Mouse (Mus musculus) liver, embryonic 13.5 days (tissue): ENCODE data around the gene Bcl11a. TPM values are rescaled to one million over a fixed set of nuclear protein-coding genes. Genes with fewer than 3 reads are reported as not detected.

Experiments
- ATAC-seq: fragments of 200-750 bp; cut with Nextera tagmentation; 2 replicates; pipeline ENCODE4 v1.8.0; 2017; ENCODE audit warnings: low read depth, mild to moderate bottlenecking, moderate number of reproducible peaks, moderate library complexity
- DNase-seq: peaks from one replicate; pipeline ENCODE4 v3.0.0; 2022
- H3K27ac ChIP-seq: fragments of 300-500 bp; sonication (generic); 2 replicates; pipeline ENCODE4 v1.5.1; 2015; ENCODE audit warnings: moderate library complexity, mild to moderate bottlenecking, inconsistent platforms
- H3K27me3 ChIP-seq: fragments of 300-500 bp; sonication (generic); 2 replicates; pipeline ENCODE4 v1.6.1; 2015; ENCODE audit warnings: mild to moderate bottlenecking, inconsistent platforms
- H3K36me3 ChIP-seq: fragments of 300-500 bp; sonication (generic); 2 replicates; pipeline ENCODE4 v1.6.1; 2015; ENCODE audit warnings: mild to moderate bottlenecking, inconsistent platforms
- H3K4me1 ChIP-seq: fragments of 300-500 bp; sonication (generic); replicated peaks from 2 replicates; pipeline ENCODE4 v1.6.1; 2015; ENCODE audit warnings: inconsistent platforms
- H3K4me2 ChIP-seq: fragments of 300-500 bp; sonication (generic); 2 replicates; pipeline ENCODE4 v1.6.1; 2015; ENCODE audit warnings: inconsistent platforms, mild to moderate bottlenecking, moderate library complexity
- H3K4me3 ChIP-seq: fragments of 300-500 bp; sonication (generic); replicated peaks from 2 replicates; pipeline ENCODE4 v1.5.1; 2015; ENCODE audit warnings: mild to moderate bottlenecking, inconsistent platforms
- H3K9ac ChIP-seq: fragments of 300-500 bp; sonication (generic); 2 replicates; pipeline ENCODE4 v1.6.1; 2015; ENCODE audit warnings: mild to moderate bottlenecking, inconsistent platforms
- H3K9me3 ChIP-seq: fragments of 300-500 bp; sonication (generic); replicated peaks from 2 replicates; pipeline ENCODE4 v1.6.1; 2016; ENCODE audit warnings: inconsistent platforms
- WGBS: fragments of 180-500 bp; shearing (Covaris S2); methylation state at CpG from one replicate; pipeline ENCODE4 v1.1.7; 2015; ENCODE audit not compliant: insufficient replicate concordance; 5-methylcytosine and 5-hydroxymethylcytosine counted together
- polyA plus RNA-seq: library from polyadenylated mRNA; unstranded; fragments of >200 nt; fragmentation: Nextera tagmentation; extraction: Ambion mirVana; gene quantifications from 2 replicates; pipeline ENCODE4 v1.2.1, GENCODE M21; 2015

Gene Bcl11a
- polyA plus RNA-seq, 1 experiment from 2014 or later, result 37.9 TPM

DNA sequence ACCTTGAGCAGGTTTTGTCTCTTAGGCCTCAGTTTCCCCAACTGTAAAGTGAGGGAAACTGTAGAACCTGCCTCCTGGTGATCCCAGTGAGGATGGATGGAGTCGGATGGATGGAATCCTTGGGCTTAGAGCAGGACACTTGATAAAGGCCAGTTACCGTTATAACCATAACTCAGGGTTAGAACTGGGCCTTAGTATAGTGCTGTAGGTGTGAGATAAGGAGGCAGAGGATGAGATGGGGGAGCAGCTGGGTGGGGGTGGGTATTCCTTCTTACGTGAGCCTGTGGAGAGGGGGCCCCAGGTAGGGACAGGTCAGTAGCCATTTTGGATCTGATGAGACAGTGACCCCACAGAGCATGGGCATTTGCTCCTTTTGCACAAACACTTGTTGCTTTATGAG, 23.8 kb downstream of the Bcl11a start:
- WGBS, result 22% methylated on average over 3 of the region's 3 CpGs
- Histone ChIP-seq H3K27ac (peak overlapping the region; percentile 81), H3K9me3 (no peaks in the 10 kb centered on the region), H3K4me2 (peak overlapping the region; percentile 51), H3K9ac (peak overlapping the region; percentile 56), H3K4me1 (peaks cover 80% of the 10 kb centered on the region), H3K36me3 (peaks cover 24% of the 10 kb centered on the region), H3K27me3 (no peaks in the 10 kb centered on the region), H3K4me3 (no peak overlapping the region)
- DNase-seq (no peak), ATAC-seq (peak; percentile 75)

DNA sequence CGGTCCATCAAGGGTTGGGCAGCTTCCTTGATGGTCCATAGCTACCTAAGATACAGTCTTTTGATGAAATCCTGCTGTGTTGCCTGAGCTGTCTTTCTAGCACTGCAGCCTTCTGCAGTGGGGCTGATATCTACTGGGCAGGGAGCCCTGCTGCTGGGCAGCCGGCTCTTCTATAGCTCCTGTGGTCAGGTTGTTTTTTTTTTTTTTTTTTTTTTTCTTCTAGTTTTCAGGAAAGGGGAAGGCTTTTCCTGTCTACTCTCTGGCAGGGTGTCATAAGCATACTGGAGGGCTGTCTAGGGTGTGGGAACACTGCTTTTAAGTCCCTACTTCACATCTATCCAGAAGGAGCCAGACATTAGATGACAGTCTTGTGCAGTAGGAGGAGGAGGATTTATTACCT, 24.5 kb downstream of the Bcl11a start:
- H3K9me3 ChIP-seq, result no peaks in the 10 kb centered on the region
- ATAC-seq, result no peak
- no peak overlapping the region for H3K4me3 ChIP-seq
- peaks cover 24% of the 10 kb centered on the region for H3K36me3 ChIP-seq
- H3K4me1 ChIP-seq, result peaks cover 78% of the 10 kb centered on the region
- DNase-seq, result no peak
- 0 out of 2 replicates have a peak overlapping the region, but pooled peaks have one; percentile 56 for H3K9ac ChIP-seq
- H3K4me2 ChIP-seq, result no peak overlapping the region; the same call in 1 of the 2 replicates
- peak overlapping the region; percentile 81 for H3K27ac ChIP-seq
- 50% methylated on average over 2 of the region's 2 CpGs for WGBS
- no peaks in the 10 kb centered on the region for H3K27me3 ChIP-seq

DNA sequence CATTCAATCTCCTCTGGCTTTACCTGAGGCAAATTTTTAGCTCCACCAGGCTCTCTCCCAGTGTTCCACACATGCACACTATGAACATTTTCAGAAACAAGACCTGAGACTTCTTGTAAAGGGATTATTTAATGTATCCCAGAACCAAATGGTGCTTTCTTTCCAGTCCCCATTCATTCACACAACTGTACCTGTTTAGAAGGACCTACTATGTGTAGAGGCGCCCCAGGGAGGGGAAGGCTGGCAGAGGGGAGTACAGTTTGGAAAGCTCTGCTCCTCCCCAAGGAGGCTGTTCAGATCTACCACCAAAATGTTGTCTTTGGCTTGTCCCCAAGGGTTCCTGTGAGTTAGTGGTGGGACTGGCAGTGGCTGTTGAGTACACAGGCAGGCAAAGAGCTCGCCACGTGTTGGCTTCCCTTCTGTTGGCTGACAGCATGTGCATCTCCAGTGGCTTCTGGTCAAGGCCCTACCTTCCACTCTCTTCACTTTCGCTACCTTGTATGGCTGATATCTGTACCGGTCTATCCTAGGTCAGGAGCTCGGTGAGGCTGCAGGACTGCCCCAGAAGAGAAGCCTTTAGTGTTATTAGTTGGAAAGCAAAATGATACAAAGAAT, 25.4 kb downstream of the Bcl11a start:
- Histone ChIP-seq H3K9me3 (no peaks in the 10 kb centered on the region), H3K36me3 (peaks cover 25% of the 10 kb centered on the region), H3K27me3 (no peaks in the 10 kb centered on the region), H3K4me3 (no peak overlapping the region), H3K27ac (peak overlapping the region; percentile 81), H3K4me1 (peaks cover 77% of the 10 kb centered on the region), H3K9ac (0 out of 2 replicates have a peak overlapping the region, but pooled peaks have one; percentile 11), H3K4me2 (no peak overlapping the region)
- 64% methylated on average over 6 of the region's 6 CpGs for WGBS
- ATAC-seq (no peak), DNase-seq (no peak)

DNA sequence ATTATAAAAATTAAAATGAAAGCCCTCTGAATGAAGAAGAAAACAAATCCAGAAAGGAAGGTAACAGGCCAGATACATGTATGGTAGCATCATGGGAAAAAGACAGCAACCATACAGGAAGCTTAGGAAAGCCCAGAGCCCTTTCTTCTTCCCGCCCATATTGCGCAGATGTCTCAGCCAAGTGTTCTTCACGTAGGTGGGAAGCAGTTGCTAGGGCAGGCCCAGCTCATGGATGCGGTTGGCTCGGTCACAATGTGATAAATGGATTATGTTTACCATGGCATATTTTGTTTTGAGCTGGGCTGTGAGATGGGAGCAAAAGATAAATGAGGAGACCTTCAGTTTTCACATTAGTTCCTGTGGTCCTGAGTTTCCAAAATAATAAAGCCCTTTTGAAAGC, 29.6 kb downstream of the Bcl11a start:
- 81% methylated on average over 5 of the region's 5 CpGs for WGBS
- Histone ChIP-seq H3K9me3 (no peaks in the 10 kb centered on the region), H3K4me2 (no peak overlapping the region), H3K4me3 (no peak overlapping the region), H3K27ac (0 out of 2 replicates have a peak overlapping the region, but pooled peaks have one; percentile 12), H3K27me3 (no peaks in the 10 kb centered on the region), H3K36me3 (peaks cover 48% of the 10 kb centered on the region), H3K9ac (no peak overlapping the region), H3K4me1 (peaks cover 75% of the 10 kb centered on the region)
- DNase-seq (no peak), ATAC-seq (no peak)

DNA sequence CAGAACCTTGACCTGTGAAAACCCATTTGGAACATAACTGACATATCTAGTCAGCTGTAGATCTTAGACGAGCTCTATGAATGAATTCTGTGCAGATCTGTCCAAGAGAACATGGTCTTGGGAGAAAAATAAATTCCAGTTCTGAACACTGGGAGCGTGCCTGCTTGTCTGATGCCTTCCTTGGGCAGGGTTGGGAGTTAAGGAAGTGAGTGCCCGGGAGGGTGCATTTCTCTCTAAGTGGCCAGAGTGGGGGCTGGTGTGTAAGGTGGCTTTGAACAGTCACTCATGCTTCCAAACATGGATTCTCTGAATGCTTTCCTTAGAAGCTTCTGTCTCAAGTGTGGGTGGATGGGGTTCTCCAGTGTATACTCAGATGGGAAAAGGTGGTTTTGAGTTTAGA, 31.1 kb downstream of the Bcl11a start:
- WGBS, result 58% methylated on average over 3 of the region's 3 CpGs
- Histone ChIP-seq H3K4me1 (peaks cover 74% of the 10 kb centered on the region), H3K9ac (0 out of 2 replicates have a peak overlapping the region, but pooled peaks have one; percentile 20), H3K27me3 (no peaks in the 10 kb centered on the region), H3K27ac (peak overlapping the region; percentile 45), H3K4me2 (no peak overlapping the region), H3K36me3 (peaks cover 50% of the 10 kb centered on the region), H3K9me3 (no peaks in the 10 kb centered on the region), H3K4me3 (no peak overlapping the region)
- ATAC-seq (no peak), DNase-seq (no peak)

DNA sequence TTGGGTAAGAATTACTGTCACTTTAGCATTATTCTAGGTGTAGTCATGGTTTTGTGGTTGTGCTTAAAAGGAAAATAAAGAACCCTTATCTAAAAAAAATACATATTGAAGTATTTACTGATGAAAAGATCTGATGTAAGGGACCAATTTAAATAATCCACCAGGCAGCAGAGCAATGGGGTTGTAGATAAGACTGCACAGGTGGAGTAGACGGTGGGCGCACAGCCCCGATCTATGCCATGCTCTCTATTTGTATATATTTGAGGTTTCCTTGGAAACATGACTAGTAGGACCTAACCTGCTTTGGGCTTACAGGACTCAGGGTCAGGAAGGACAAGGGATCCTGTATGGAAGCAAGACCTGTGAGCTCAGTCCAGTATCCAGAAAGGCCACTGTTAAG, 31.5 kb downstream of the Bcl11a start:
- peak overlapping the region; percentile 59 for H3K27ac ChIP-seq
- no peak overlapping the region for H3K4me2 ChIP-seq
- WGBS, result 50% methylated on average over 3 of the region's 3 CpGs
- H3K27me3 ChIP-seq, result no peaks in the 10 kb centered on the region
- ATAC-seq (0 out of 2 replicates have a peak, but pooled peaks have one; percentile 37), DNase-seq (no peak)
- no peaks in the 10 kb centered on the region for H3K9me3 ChIP-seq
- H3K4me3 ChIP-seq, result no peak overlapping the region
- peaks cover 52% of the 10 kb centered on the region for H3K36me3 ChIP-seq
- no peak overlapping the region for H3K9ac ChIP-seq
- peaks cover 75% of the 10 kb centered on the region for H3K4me1 ChIP-seq

DNA sequence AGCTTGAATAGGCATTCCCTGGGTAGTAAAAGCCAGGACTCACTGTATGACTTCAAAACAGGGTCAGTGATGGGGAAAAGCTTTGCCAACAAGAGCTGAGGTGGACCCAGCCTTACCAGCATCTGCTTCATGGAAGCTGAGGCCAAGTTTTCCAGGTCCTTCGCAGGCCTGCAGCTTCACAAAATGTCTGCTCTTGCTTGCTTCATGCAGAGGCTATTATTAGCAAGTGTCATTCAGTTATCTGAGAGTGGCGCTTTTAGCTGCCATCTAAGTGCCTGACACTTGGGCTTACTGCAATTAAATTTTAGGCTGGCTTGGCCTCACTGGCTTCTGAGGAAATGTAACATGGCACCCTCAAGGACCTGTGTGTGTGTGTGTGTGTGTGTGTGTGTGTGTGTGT, 32.3 kb downstream of the Bcl11a start:
- DNase-seq, result no peak
- Histone ChIP-seq H3K36me3 (peaks cover 56% of the 10 kb centered on the region), H3K4me2 (no peak overlapping the region), H3K27me3 (no peaks in the 10 kb centered on the region), H3K9ac (no peak overlapping the region; the same call in 1 of the 2 replicates), H3K4me1 (peaks cover 78% of the 10 kb centered on the region), H3K27ac (peak overlapping the region; percentile 59), H3K9me3 (no peaks in the 10 kb centered on the region), H3K4me3 (no peak overlapping the region)
- no peak for ATAC-seq
- WGBS, result 68% methylated on average over 2 of the region's 2 CpGs

DNA sequence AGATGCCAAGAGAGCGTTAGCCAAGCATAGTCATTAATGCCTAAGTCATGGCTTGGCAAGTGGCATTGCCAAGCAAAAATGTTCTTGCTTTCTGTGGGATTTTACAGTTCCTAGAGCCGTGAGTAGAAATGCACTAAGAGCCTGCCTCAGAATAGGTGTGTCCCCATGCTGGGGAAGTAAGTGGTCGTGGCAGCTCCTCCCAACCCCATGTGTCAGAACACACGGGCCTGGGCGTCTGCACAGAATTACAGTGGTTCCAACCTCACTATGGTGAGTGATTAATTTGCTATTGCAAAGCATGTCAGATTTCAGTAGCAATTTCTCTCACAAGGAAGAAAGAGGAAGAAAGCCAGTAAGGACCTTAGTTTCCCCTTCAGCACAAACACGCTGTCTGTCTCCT, 33.9 kb downstream of the Bcl11a start:
- Histone ChIP-seq H3K4me1 (peaks cover 86% of the 10 kb centered on the region), H3K9me3 (no peaks in the 10 kb centered on the region), H3K4me3 (no peak overlapping the region), H3K27me3 (no peaks in the 10 kb centered on the region), H3K36me3 (peaks cover 62% of the 10 kb centered on the region), H3K9ac (no peak overlapping the region), H3K27ac (no peak overlapping the region), H3K4me2 (no peak overlapping the region)
- ATAC-seq (no peak), DNase-seq (no peak)
- 54% methylated on average over 6 of the region's 6 CpGs for WGBS

DNA sequence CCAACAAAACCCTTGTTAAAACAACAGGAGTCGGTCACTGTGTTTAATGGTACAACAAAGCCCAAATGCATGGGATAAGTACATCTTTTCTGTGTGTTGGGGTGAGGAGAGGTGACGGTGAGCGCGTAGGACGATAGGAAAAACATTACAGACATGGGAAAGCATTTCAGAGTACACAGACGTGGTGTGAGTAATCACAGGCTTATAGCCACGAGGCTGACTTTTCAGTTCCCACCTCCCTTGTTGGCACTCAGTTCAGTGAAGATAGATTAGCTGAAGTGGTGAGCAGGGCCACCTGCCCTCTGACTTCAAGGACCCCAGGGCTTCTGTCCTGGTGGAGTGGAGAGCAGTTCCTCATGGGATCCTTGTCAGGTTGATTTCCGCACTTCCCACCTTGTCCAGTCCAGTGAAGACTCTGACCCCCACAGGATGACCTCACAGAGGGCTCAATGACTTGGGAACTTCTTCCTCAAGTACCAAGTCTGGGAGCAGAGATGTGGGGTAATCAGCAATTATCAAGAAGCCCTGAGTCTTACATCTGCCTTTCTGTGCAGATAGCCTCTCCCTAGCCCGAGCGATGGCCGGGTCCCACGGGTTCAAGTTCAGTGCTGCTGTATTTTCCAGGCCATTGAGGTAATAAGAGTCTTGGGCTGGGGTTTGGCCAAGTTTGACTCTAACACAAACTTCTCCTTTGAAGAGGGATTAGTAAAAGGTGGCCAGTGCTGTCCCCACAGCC, 37.3 kb downstream of the Bcl11a start:
- Histone ChIP-seq H3K4me3 (no peak overlapping the region), H3K9ac (peak overlapping the region; percentile 26), H3K27ac (peak overlapping the region; percentile 76), H3K36me3 (peaks cover 77% of the 10 kb centered on the region), H3K4me2 (no peak overlapping the region), H3K27me3 (no peaks in the 10 kb centered on the region), H3K4me1 (peaks cover 91% of the 10 kb centered on the region), H3K9me3 (no peaks in the 10 kb centered on the region)
- 60% methylated on average over 12 of the region's 12 CpGs for WGBS
- DNase-seq, result no peak
- ATAC-seq, result peak; percentile 57

DNA sequence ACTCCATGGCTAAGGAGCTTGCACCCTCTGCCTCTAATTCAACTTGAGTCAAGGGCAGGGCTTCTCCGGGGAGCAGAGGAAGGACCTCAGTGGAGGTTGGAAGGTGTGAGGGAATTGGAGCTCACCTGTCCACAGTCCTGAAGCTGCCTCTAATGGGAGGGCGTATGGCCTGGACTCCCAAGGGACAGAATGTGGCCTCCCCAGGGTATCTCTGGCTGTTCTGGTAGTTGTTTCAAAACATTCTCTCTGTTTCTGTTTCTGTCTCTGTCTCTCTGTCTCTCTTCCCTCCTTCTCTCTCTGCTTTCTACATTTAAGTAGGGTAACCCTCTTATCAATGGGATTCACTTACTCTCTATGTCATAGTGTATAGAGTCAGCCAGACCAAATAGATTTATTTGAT, 38.2 kb downstream of the Bcl11a start:
- WGBS, result 80% methylated on average over 2 of the region's 2 CpGs
- no peak for DNase-seq
- Histone ChIP-seq H3K27me3 (no peaks in the 10 kb centered on the region), H3K4me1 (peaks cover 94% of the 10 kb centered on the region), H3K27ac (peak overlapping the region; percentile 76), H3K4me2 (no peak overlapping the region), H3K9me3 (no peaks in the 10 kb centered on the region), H3K4me3 (no peak overlapping the region), H3K9ac (peak overlapping the region; percentile 0; the same call in 1 of the 2 replicates), H3K36me3 (peaks cover 75% of the 10 kb centered on the region)
- ATAC-seq, result no peak

DNA sequence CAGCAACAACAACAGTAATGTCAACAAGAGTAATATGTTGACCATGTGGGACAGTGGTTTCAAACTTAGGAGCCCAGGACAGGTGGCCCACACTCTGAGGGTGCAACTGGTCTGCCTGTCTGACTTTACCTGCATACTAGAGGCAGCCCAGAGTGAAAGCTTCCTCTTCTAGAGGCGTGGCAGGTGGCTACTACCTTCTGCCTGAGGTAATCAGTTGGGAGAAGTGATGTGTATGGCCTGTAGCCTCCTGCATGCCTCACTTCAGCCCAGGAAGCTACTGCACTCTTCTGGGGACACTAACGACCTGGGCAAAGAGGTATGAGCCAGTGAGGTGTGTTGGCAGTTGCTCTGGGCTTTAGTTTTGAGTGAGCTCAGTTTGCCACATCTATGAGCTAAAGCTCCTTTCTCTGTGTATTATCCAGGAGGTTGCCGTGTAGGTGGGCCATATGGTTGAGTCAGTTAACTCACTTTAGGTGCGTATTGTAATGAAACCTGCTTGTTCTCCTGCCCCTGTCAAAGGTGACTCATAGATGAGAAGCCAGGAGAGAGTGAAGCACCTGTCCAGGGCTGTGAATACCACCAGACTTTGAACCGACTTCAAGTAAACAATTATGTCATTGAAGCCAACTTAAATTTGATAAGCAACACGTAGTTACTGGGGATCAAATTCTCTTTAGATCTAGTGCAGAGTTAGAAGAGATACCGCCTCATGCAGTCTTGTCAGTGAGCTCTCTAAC, 38.9 kb downstream of the Bcl11a start:
- H3K4me2 ChIP-seq, result no peak overlapping the region
- ATAC-seq (no peak), DNase-seq (no peak)
- no peak overlapping the region for H3K4me3 ChIP-seq
- no peaks in the 10 kb centered on the region for H3K9me3 ChIP-seq
- no peak overlapping the region for H3K9ac ChIP-seq
- 68% methylated on average over 7 of the region's 7 CpGs for WGBS
- peak overlapping the region; percentile 61 for H3K27ac ChIP-seq
- no peaks in the 10 kb centered on the region for H3K27me3 ChIP-seq
- H3K36me3 ChIP-seq, result peaks cover 77% of the 10 kb centered on the region
- H3K4me1 ChIP-seq, result peaks cover 94% of the 10 kb centered on the region
